Mouse (Mus musculus): ENCODE results near the gene Tmprss9.

The Tmprss9 gene

GRCm38 (mm10) chr10:80939671-80940070 lies 68.0 kb downstream of the Tmprss9 start:
- DNase-seq, result peak; percentile 90

DNA sequence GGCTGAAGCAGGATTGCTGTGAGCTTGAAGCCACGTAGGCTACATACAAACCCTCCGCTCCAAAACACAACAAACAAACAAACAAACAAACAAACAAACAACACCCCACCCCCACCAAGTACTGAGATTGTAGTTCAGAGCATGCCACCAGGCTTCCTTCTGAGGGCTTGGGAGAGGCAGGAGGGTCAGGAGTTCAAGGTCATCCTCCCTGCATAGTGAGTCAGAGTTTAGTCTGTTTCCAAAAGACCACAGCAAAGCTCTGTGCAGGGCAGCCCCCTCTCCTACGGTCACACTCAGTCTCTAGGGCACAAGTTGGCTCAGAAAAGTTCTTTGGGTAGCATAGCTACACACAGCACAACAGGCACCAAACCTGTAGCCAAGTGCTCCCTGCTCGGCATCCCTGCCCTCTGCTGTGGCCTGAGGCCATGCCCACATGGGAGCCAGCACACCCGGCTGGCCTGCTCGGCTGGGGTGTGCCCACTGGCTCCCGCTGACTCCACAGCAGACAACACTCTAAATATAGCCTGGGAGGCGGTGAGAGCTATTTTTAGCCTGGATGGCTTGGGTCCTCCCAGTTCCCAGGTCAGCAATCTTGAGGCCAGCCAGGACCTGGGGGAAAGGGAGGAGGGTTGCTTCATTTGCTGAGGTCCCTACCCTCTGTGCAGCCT lies 68.8 kb downstream of the Tmprss9 start:
- no peak for DNase-seq

DNA sequence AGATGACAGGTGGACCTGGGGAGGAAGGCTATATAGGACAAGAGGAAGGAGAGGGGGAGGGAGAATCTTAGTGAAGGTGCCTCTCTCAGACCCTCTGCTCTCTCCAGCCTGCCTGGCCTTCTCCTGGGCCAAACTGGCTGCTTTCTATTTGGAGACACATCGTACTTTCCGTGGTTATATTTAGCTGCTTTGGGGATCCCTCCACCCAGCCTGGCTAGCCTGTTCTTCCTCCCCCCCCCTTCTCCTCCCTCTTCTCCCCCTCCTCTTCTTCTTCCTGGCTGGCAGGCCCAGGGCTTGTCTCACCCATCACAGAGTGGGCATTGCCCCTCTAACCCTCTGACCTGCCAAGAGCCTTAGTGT lies 69.3 kb downstream of the Tmprss9 start:
- DNase-seq, result no peak

DNA sequence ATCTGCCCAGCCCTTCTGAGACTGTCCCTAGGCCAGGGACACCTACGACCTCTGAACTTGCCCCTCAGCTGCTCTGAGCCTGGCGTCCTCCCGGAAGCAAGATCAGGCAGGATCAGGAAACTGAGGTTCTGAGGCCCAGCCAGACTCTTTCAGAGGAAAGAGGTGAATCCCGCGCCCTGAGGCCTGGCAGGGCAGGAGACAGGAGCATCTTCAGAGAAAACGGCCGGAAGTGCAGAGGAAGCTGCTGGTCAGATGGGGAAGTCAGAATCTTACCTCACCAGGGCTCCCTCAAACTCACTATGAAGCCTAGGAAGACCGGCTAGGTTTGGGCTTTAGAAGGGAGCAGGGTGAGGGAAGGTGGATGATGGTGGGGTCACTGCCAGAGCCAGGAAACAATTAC lies 71.3 kb downstream of the Tmprss9 start:
- no peak for DNase-seq

DNA sequence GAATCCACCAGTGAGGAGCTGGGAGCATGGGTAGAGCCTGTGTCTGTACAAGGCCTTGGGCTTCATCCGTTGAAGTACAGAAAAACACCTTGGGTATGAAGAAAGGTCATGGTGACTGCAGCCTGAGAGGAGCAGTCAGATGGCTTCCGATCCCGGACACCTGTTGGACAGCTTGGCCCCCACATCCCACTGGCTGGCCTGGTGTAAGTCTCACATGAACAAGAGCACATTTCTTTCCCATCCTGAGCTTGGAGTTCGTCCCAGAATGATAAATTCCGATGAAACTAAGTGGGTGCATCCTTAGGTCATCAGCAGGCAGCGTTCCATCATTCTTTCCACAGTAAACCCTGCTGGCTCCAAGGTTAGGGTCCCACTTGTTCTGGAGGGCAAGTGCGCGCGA lies 72.1 kb downstream of the Tmprss9 start:
- no peak for DNase-seq

GRCm38 (mm10) chr10:80944231-80944630 lies 72.6 kb downstream of the Tmprss9 start:
- DNase-seq, result no peak

DNA sequence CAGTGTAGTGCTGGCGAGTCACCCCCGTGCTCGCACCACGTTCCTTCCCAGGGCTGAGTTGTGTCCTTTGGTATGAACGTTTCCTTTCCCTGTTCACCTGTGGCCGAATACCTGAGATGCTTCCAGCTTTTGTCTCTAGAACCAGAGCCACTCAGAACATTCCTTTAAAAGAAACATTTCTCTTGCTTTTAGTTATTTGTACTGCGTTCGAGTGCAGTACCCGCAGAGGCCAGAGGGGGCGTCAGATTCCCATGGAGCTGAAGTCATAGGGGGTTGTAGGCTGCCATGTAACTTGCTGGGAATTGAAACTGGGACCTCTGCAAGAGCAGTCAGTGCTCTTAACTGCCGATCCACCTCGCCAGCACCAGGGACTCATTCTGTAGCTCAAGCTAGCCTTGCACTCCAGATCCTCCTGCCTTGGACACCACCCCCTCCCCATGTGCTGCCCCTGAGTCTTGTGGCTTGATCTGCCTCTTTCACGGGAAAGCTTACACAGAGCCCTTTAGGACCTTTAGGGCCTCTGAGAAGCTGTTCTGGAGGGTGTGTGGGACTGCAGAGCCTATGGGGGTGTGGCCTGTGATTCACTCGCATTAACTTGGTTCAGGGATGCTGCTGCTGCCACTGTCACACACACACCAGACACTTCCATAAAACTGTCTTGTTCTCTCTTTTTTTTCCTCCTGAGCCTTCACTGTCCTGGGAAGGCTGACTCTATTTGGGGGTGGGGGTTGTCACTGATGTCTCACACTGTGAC lies 75.2 kb downstream of the Tmprss9 start:
- DNase-seq, result no peak

- DNase-seq, result no peak
Observed at GRCm38 (mm10) chr10:80947802-80948201, 76.2 kb downstream of the Tmprss9 start.

- no peak for DNase-seq
Observed at GRCm38 (mm10) chr10:80948570-80948969, 76.9 kb downstream of the Tmprss9 start.

- DNase-seq, result no peak
Observed at GRCm38 (mm10) chr10:80949081-80949480, 77.4 kb downstream of the Tmprss9 start.
